Mouse (Mus musculus) hindbrain, embryonic 11.5 days (tissue): ENCODE measurements around the gene Hprt. TPM values are rescaled to one million over a fixed set of nuclear protein-coding genes. Genes with fewer than 3 reads are reported as not detected.

ENCODE experiments used
- ATAC-seq: fragments of 200-750 bp; cut with Nextera tagmentation; 2 replicates; pipeline ENCODE4 v1.8.0; 2017; ENCODE audit warnings: mild to moderate bottlenecking, moderate TSS enrichment, moderate library complexity; ENCODE audit not compliant: low FRiP score
- DNase-seq: peaks from one replicate; pipeline ENCODE4 v3.0.0-alpha.2; 2015; ENCODE audit warnings: low spot score
- H3K27ac ChIP-seq: fragments of 300-500 bp; sonication (generic); 2 replicates; pipeline ENCODE4 v1.5.1; 2014; ENCODE audit warnings: mild to moderate bottlenecking, low read depth, low read length
- H3K27me3 ChIP-seq: fragments of 300-500 bp; sonication (generic); 2 replicates; pipeline ENCODE4 v1.6.1; 2014; ENCODE audit warnings: mild to moderate bottlenecking, low read length, moderate library complexity, mixed read lengths; ENCODE audit not compliant: control insufficient read depth, insufficient read depth
- H3K36me3 ChIP-seq: fragments of 300-500 bp; sonication (generic); 2 replicates; pipeline ENCODE4 v1.6.1; 2014; ENCODE audit warnings: mild to moderate bottlenecking, low read length, moderate library complexity, mixed read lengths; ENCODE audit not compliant: control insufficient read depth, insufficient read depth
- H3K4me1 ChIP-seq: fragments of 300-500 bp; sonication (generic); replicated peaks from 2 replicates; pipeline ENCODE4 v1.6.1; 2014; ENCODE audit warnings: low read length, mixed read lengths; ENCODE audit not compliant: control insufficient read depth, insufficient read depth
- H3K4me2 ChIP-seq: fragments of 300-500 bp; sonication (generic); replicated peaks from 2 replicates; pipeline ENCODE4 v1.6.1; 2014; ENCODE audit warnings: mild to moderate bottlenecking, low read depth, low read length
- H3K4me3 ChIP-seq: fragments of 300-500 bp; sonication (generic); 2 replicates; pipeline ENCODE4 v1.5.1; 2014; ENCODE audit warnings: low read depth, low read length
- H3K9ac ChIP-seq: fragments of 300-500 bp; sonication (generic); 2 replicates; pipeline ENCODE4 v1.6.1; 2014; ENCODE audit warnings: low read depth, low read length
- H3K9me3 ChIP-seq: fragments of 300-500 bp; sonication (generic); 2 replicates; pipeline ENCODE4 v1.6.1; 2016; ENCODE audit warnings: low read length; ENCODE audit not compliant: control insufficient read depth
- WGBS: fragments of 180-500 bp; shearing (Covaris S2); extraction: QIAGEN DNeasy Blood & Tissue Kit; methylation state at CpG from one replicate; pipeline ENCODE4 v1.1.7; 2014; 5-methylcytosine and 5-hydroxymethylcytosine counted together
- polyA plus RNA-seq: library from polyadenylated mRNA; unstranded; fragments of >200 nt; fragmentation: Nextera tagmentation; extraction: Ambion mirVana; gene quantifications from 2 replicates; pipeline ENCODE4 v1.2.1, GENCODE M21; 2014

The Hprt gene
- 79.4 and 79.6 TPM in 2 replicates for polyA plus RNA-seq

GRCm38 (mm10) chrX:52987905-52988783, at the start of gene Hprt:
Gene Hprt (plus strand): TSS chrX:52988137.
- H3K27me3 ChIP-seq, result no peaks in the 10 kb centered on the region
- H3K27ac ChIP-seq, result peak within 1 kb of the TSS; percentile 72
- 17% methylated on average over 41 of the region's 72 CpGs for WGBS
- no peaks in the 10 kb centered on the region for H3K4me1 ChIP-seq
- DNase-seq, result peak; percentile 82
- peak within 1 kb of the TSS; percentile 68 for H3K4me3 ChIP-seq
- H3K9me3 ChIP-seq, result no peaks in the 10 kb centered on the region
- ATAC-seq, result peak; percentile 96
- H3K36me3 ChIP-seq, result no peaks in the 10 kb centered on the region
- H3K9ac ChIP-seq, result peak within 1 kb of the TSS; percentile 84
- H3K4me2 ChIP-seq, result peak within 1 kb of the TSS; percentile 48

- 92% methylated on average over 5 of the region's 5 CpGs for WGBS
- ATAC-seq, result no peak
Observed at GRCm38 (mm10) chrX:52945509-52945908, 42.4 kb upstream of the Hprt start.

GRCm38 (mm10) chrX:52949713-52950112, 38.2 kb upstream of the Hprt start:
- 60% methylated on average over 2 of the region's 2 CpGs for WGBS
- Histone ChIP-seq H3K9ac (no peak overlapping the region), H3K4me3 (no peak overlapping the region), H3K27ac (no peak overlapping the region), H3K27me3 (no peaks in the 10 kb centered on the region), H3K36me3 (no peaks in the 10 kb centered on the region), H3K9me3 (no peaks in the 10 kb centered on the region), H3K4me2 (no peak overlapping the region), H3K4me1 (no peaks in the 10 kb centered on the region)
- ATAC-seq (no peak), DNase-seq (peak; percentile 29)

More at GRCm38 (mm10) chrX:52945509-52945908, 42.4 kb upstream of the Hprt start:
- Histone ChIP-seq H3K4me3 (no peak overlapping the region), H3K36me3 (no peaks in the 10 kb centered on the region), H3K4me2 (no peak overlapping the region), H3K9me3 (no peaks in the 10 kb centered on the region), H3K9ac (no peak overlapping the region), H3K27me3 (no peaks in the 10 kb centered on the region), H3K27ac (no peak overlapping the region), H3K4me1 (no peaks in the 10 kb centered on the region)
- DNase-seq, result no peak

GRCm38 (mm10) chrX:52956942-52957341, 31.0 kb upstream of the Hprt start:
- DNase-seq, result no peak
- ATAC-seq, result no peak
- Histone ChIP-seq H3K36me3 (no peaks in the 10 kb centered on the region), H3K9ac (no peak overlapping the region), H3K4me3 (no peak overlapping the region), H3K4me2 (no peak overlapping the region), H3K27me3 (no peaks in the 10 kb centered on the region), H3K27ac (no peak overlapping the region), H3K4me1 (no peaks in the 10 kb centered on the region), H3K9me3 (no peaks in the 10 kb centered on the region)
- WGBS, result 91% methylated on average over 4 of the region's 4 CpGs

GRCm38 (mm10) chrX:52961559-52962110, 26.3 kb upstream of the Hprt start:
- ATAC-seq, result 0 out of 2 replicates have a peak, but pooled peaks have one; percentile 6
- WGBS, result 61% methylated on average over 5 of the region's 5 CpGs

GRCm38 (mm10) chrX:52965149-52965548, 22.8 kb upstream of the Hprt start:
- no peak for ATAC-seq
- H3K4me3 ChIP-seq, result no peak overlapping the region
- WGBS, result 94% methylated on average over 2 of the region's 2 CpGs

More at GRCm38 (mm10) chrX:52961559-52962110, 26.3 kb upstream of the Hprt start:
- H3K27ac ChIP-seq, result no peak overlapping the region
- H3K27me3 ChIP-seq, result no peaks in the 10 kb centered on the region
- no peaks in the 10 kb centered on the region for H3K4me1 ChIP-seq
- no peak overlapping the region for H3K4me2 ChIP-seq
- H3K4me3 ChIP-seq, result no peak overlapping the region
- no peaks in the 10 kb centered on the region for H3K36me3 ChIP-seq
- H3K9me3 ChIP-seq, result no peaks in the 10 kb centered on the region
- H3K9ac ChIP-seq, result no peak overlapping the region
- peak; percentile 1 for DNase-seq

GRCm38 (mm10) chrX:52971211-52972006, 16.5 kb upstream of the Hprt start:
- ATAC-seq, result no peak
- Histone ChIP-seq H3K9me3 (no peaks in the 10 kb centered on the region), H3K4me1 (no peaks in the 10 kb centered on the region), H3K36me3 (no peaks in the 10 kb centered on the region), H3K9ac (no peak overlapping the region), H3K4me2 (no peak overlapping the region), H3K27ac (no peak overlapping the region), H3K27me3 (no peaks in the 10 kb centered on the region), H3K4me3 (no peak overlapping the region)
- DNase-seq, result no peak
- 88% methylated on average over 3 of the region's 3 CpGs for WGBS

More at GRCm38 (mm10) chrX:52965149-52965548, 22.8 kb upstream of the Hprt start:
- Histone ChIP-seq H3K4me1 (no peaks in the 10 kb centered on the region), H3K36me3 (no peaks in the 10 kb centered on the region), H3K9ac (no peak overlapping the region), H3K27me3 (no peaks in the 10 kb centered on the region), H3K9me3 (no peaks in the 10 kb centered on the region), H3K27ac (no peak overlapping the region), H3K4me2 (no peak overlapping the region)
- no peak for DNase-seq

GRCm38 (mm10) chrX:52972129-52972528, 15.8 kb upstream of the Hprt start:
- Histone ChIP-seq H3K9me3 (no peaks in the 10 kb centered on the region), H3K27ac (no peak overlapping the region), H3K4me1 (no peaks in the 10 kb centered on the region), H3K36me3 (no peaks in the 10 kb centered on the region), H3K27me3 (no peaks in the 10 kb centered on the region), H3K4me2 (no peak overlapping the region), H3K4me3 (no peak overlapping the region), H3K9ac (no peak overlapping the region)
- 76% methylated on average over 1 of the region's 1 CpGs for WGBS
- no peak for ATAC-seq
- no peak for DNase-seq
